Mouse (Mus musculus): ENCODE results near the gene St6gal1. TPM values are rescaled to one million over a fixed set of nuclear protein-coding genes. Genes with fewer than 3 reads are reported as not detected.

St6gal1 gene
- polyA plus RNA-seq, 1 experiment, result 8.7 TPM

DNA sequence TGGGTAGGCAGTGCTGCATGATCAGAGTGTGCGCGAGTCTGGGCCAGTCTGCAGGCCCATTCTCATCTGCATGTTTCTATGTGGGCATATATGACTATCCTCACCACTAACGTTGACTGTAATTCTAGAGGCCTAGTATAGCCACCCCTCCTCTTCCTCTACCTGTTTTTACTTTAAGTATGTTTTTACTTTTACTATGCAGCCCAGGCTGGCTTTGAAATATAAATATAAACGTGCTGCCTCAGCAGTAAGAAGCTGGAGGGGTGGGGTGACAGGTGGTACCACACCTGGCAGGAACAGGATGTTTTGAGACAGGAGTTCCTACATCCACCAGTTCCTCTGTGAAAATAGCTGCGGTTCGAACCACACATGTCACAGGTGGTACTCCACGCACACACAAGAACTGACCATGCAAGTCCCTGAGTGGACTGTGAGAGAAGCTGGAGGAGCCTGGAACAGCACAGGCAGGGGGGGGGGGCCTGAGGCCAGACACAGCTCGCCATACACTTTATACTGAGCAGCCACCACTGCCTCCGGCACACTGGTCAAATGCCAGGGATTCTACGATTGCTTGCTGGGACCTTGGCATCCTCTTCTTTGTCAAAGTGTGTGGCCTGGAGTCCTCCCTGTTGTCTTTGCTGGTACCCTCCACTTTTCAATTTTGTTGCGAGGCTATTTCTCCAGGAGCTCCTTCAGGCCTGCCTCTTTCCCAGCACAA lies 62.0 kb downstream of the St6gal1 start:
- TF ChIP-seq POLR2A (IDR thresholded peaks at IDR 0.05; ENCODE audit: borderline replicate concordance, control insufficient read depth, low read depth, low read length) (no peak), CTCF (IDR thresholded peaks at IDR 0.05; ENCODE audit: control insufficient read depth, insufficient read depth, low read length) (no peak)
- Histone ChIP-seq H3K27ac (ENCODE audit: control insufficient read depth, insufficient read depth, low read depth, low read length, poor library complexity) (peak overlapping the region; percentile 65), H3K4me1 (ENCODE audit: control insufficient read depth, insufficient read depth, low read length) (peaks cover 18% of the 10 kb centered on the region), H3K4me3 (replicated peaks; ENCODE audit: control insufficient read depth, low read depth, low read length) (no peak overlapping the region)
- WGBS, result 53% methylated on average over 11 of the region's 11 CpGs

- 54% methylated on average over 10 of the region's 10 CpGs for WGBS
- H3K27ac ChIP-seq (ENCODE audit: control insufficient read depth, insufficient read depth, low read depth, low read length, poor library complexity), result no peak overlapping the region
These were observed 62.9 kb downstream of the St6gal1 start for GRCm38 (mm10) chr16:23287312-23288040.

DNA sequence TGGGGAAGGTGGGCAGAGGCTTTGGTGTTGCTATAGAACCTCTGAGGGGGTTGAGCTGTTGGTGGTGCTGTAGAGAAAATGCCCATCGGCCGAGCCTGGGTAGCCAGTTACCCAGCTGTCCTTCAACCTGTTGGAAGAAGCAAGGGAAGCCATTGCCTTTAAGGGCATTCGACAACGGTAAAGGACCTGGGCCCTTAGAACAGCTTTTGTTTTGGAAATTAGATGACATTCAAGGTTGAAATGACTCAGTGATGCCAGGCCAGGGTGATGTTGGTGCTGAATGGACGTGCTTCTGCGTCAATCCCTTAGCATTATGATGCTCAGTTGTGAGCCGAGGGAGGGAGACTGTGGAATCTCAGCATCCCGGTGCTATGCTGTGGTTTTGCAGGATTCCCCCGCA lies 63.6 kb downstream of the St6gal1 start:
- Histone ChIP-seq H3K4me1 (ENCODE audit: control insufficient read depth, insufficient read depth, low read length) (peaks cover 12% of the 10 kb centered on the region), H3K4me3 (replicated peaks; ENCODE audit: control insufficient read depth, low read depth, low read length) (no peak overlapping the region), H3K27ac (ENCODE audit: control insufficient read depth, insufficient read depth, low read depth, low read length, poor library complexity) (no peak overlapping the region)
- no peak for TF ChIP-seq POLR2A (IDR thresholded peaks at IDR 0.05; ENCODE audit: borderline replicate concordance, control insufficient read depth, low read depth, low read length)
- TF ChIP-seq CTCF (IDR thresholded peaks at IDR 0.05; ENCODE audit: control insufficient read depth, insufficient read depth, low read length), result no peak
- WGBS, result 86% methylated on average over 9 of the region's 9 CpGs

More at GRCm38 (mm10) chr16:23287312-23288040, 62.9 kb downstream of the St6gal1 start:
- TF ChIP-seq CTCF (IDR thresholded peaks at IDR 0.05; ENCODE audit: control insufficient read depth, insufficient read depth, low read length) (no peak), POLR2A (IDR thresholded peaks at IDR 0.05; ENCODE audit: borderline replicate concordance, control insufficient read depth, low read depth, low read length) (no peak)
- Histone ChIP-seq H3K4me3 (replicated peaks; ENCODE audit: control insufficient read depth, low read depth, low read length) (no peak overlapping the region), H3K4me1 (ENCODE audit: control insufficient read depth, insufficient read depth, low read length) (peaks cover 18% of the 10 kb centered on the region)

GRCm38 (mm10) chr16:23289424-23289823 lies 64.9 kb downstream of the St6gal1 start:
- no peak for TF ChIP-seq CTCF (IDR thresholded peaks at IDR 0.05; ENCODE audit: control insufficient read depth, insufficient read depth, low read length)
- no peak for TF ChIP-seq POLR2A (IDR thresholded peaks at IDR 0.05; ENCODE audit: borderline replicate concordance, control insufficient read depth, low read depth, low read length)
- peaks cover 6% of the 10 kb centered on the region for H3K4me1 ChIP-seq (ENCODE audit: control insufficient read depth, insufficient read depth, low read length)
- 88% methylated on average over 6 of the region's 6 CpGs for WGBS
- no peak overlapping the region for H3K4me3 ChIP-seq (replicated peaks; ENCODE audit: control insufficient read depth, low read depth, low read length)
- H3K27ac ChIP-seq (ENCODE audit: control insufficient read depth, insufficient read depth, low read depth, low read length, poor library complexity), result no peak overlapping the region

DNA sequence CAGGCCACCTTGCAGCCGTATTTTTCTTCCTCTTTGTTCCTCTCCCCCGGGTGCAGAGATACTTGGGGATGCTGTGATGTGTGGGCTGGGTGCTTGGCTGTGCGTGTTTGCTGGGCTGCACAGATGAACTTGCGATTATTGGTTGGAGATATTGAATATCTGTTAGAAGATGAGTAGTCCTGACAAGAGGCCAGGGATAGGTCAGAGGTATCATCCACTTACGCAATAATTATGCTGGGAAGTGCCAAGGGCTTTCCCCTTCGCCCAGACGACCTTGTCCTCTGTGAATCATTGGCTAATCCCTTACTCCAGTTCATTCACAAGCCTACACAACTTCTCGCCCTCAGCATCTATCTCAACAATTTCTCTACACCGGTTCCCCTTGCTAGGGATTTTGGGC lies 65.6 kb downstream of the St6gal1 start:
- 68% methylated on average over 9 of the region's 9 CpGs for WGBS
- Histone ChIP-seq H3K4me1 (ENCODE audit: control insufficient read depth, insufficient read depth, low read length) (peaks cover 5% of the 10 kb centered on the region; the same call in 1 of the 2 replicates), H3K4me3 (replicated peaks; ENCODE audit: control insufficient read depth, low read depth, low read length) (no peak overlapping the region), H3K27ac (ENCODE audit: control insufficient read depth, insufficient read depth, low read depth, low read length, poor library complexity) (no peak overlapping the region)
- no peak for TF ChIP-seq CTCF (IDR thresholded peaks at IDR 0.05; ENCODE audit: control insufficient read depth, insufficient read depth, low read length)
- no peak for TF ChIP-seq POLR2A (IDR thresholded peaks at IDR 0.05; ENCODE audit: borderline replicate concordance, control insufficient read depth, low read depth, low read length)

- no peak for TF ChIP-seq CTCF (IDR thresholded peaks at IDR 0.05; ENCODE audit: control insufficient read depth, insufficient read depth, low read length)
- no peak for TF ChIP-seq POLR2A (IDR thresholded peaks at IDR 0.05; ENCODE audit: borderline replicate concordance, control insufficient read depth, low read depth, low read length)
- Histone ChIP-seq H3K4me1 (ENCODE audit: control insufficient read depth, insufficient read depth, low read length) (peaks cover 1% of the 10 kb centered on the region; the same call in 1 of the 2 replicates), H3K27ac (ENCODE audit: control insufficient read depth, insufficient read depth, low read depth, low read length, poor library complexity) (no peak overlapping the region), H3K4me3 (replicated peaks; ENCODE audit: control insufficient read depth, low read depth, low read length) (no peak overlapping the region)
- WGBS, result 82% methylated on average over 5 of the region's 5 CpGs
These were observed 67.0 kb downstream of the St6gal1 start for GRCm38 (mm10) chr16:23291521-23291920.

GRCm38 (mm10) chr16:23294236-23294635 lies 69.7 kb downstream of the St6gal1 start:
- WGBS, result 77% methylated on average over 3 of the region's 3 CpGs
- TF ChIP-seq CTCF (IDR thresholded peaks at IDR 0.05; ENCODE audit: control insufficient read depth, insufficient read depth, low read length), result no peak
- no peak for TF ChIP-seq POLR2A (IDR thresholded peaks at IDR 0.05; ENCODE audit: borderline replicate concordance, control insufficient read depth, low read depth, low read length)
- Histone ChIP-seq H3K4me1 (ENCODE audit: control insufficient read depth, insufficient read depth, low read length) (no peaks in the 10 kb centered on the region), H3K4me3 (replicated peaks; ENCODE audit: control insufficient read depth, low read depth, low read length) (no peak overlapping the region), H3K27ac (ENCODE audit: control insufficient read depth, insufficient read depth, low read depth, low read length, poor library complexity) (no peak overlapping the region)

DNA sequence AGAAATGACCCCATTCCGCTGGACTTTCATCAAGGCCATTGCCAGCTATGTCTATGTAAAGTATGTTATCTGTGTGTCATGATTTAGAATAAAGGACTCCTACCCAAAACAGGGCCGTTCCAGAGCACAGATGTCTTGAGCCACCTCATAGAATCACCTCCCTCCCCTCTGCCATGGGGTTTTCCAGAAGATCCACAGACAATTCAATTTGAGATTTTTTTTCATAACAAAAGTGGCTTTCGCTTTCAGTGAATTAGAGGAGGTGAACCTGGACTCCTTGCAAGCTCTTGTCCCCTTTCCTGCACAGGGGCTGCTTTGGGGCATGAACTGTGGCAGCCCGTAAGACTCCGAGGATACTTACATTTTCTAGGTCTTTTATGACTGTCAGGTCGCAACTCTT lies 70.2 kb downstream of the St6gal1 start:
- 86% methylated on average over 6 of the region's 6 CpGs for WGBS
- no peak overlapping the region for H3K27ac ChIP-seq (ENCODE audit: control insufficient read depth, insufficient read depth, low read depth, low read length, poor library complexity)
- TF ChIP-seq POLR2A (IDR thresholded peaks at IDR 0.05; ENCODE audit: borderline replicate concordance, control insufficient read depth, low read depth, low read length), result no peak
- TF ChIP-seq CTCF (IDR thresholded peaks at IDR 0.05; ENCODE audit: control insufficient read depth, insufficient read depth, low read length), result no peak

More for the DNA sequence above, 70.2 kb downstream of the St6gal1 start:
- Histone ChIP-seq H3K4me3 (replicated peaks; ENCODE audit: control insufficient read depth, low read depth, low read length) (no peak overlapping the region), H3K4me1 (ENCODE audit: control insufficient read depth, insufficient read depth, low read length) (no peaks in the 10 kb centered on the region)

All from bone marrow, adult 2 months (tissue).